ENCODE assay signal across 34 mouse cellular contexts in the genomic region with DNA sequence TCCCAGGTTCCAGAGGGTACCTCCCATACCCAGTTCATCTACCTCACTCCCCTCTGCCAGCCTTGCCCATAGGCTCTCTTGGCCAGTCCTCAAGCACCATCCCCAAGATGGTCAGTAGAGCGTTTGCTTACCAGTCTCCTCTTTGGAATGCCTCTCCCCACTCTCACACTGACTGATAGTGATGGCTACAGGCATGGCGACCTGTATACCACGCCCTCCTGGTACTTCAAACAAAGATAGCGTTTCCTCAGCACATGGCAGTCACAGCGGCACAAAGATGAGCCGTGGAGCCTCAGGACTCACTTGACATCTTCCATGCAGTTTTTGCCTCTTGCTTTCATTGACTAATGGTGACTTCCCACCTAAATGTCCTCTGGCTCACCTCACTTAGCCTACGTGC. TPM values are rescaled to one million over a fixed set of nuclear protein-coding genes. Genes with fewer than 3 reads are reported as not detected.
DNase-seq lines count a peak whose midpoint lies in the region; ATAC-seq lines count a peak whose summit lies in the region.
"Had no signal": no experiment of that assay in that cellular context is flagged by ENCODE, and none has a peak within 500 bp of the region (broad histone marks: within the 10 kb centered on the region; RNA-seq: fewer than 3 reads in every experiment).

No protein-coding gene starts in this region.

- peak; percentile 72 for DNase-seq in liver
- DNase-seq in liver, embryonic 13.5 days: no peak
- DNase-seq in Muller cell, postnatal 12 days (ENCODE audit: inconsistent ontology term): no peak
- DNase-seq in left cerebral cortex, adult 9 months (ENCODE audit: low spot score in 2 of 2): no peak
- DNase-seq in frontal cortex, postnatal 36 days (ENCODE audit: low spot score in 2 of 2): no peak
- DNase-seq: adrenal gland, adult 8-10 months; adrenal gland, postnatal 25 days; B cell, adult 2 months; cerebellum, adult 11-12 months; cerebellum, adult 8-10 months; cerebellum, postnatal 36 days; embryo, embryonic 11 days; gastrocnemius, adult 2 months; gastrocnemius, postnatal 14 days had no signal

- no peaks in the 10 kb centered on the region for H3K27me3 ChIP-seq in liver, embryonic 13.5 days
- no peaks in the 10 kb centered on the region for H3K27me3 ChIP-seq in liver, embryonic 16.5 days (ENCODE audit: control insufficient read depth, insufficient read depth, low read depth, low read length)
- H3K27me3 ChIP-seq: CH12.LX; embryonic facial prominence, embryonic 13.5 days; forebrain, embryonic 15.5 days; hindbrain, embryonic 13.5 days had no signal

- peaks cover 97% of the 10 kb centered on the region for H3K4me1 ChIP-seq in liver, embryonic 13.5 days (replicated peaks)
- H3K4me1 ChIP-seq in liver, embryonic 16.5 days (ENCODE audit: control insufficient read depth, low read depth, low read length): peaks cover 72% of the 10 kb centered on the region
- H3K4me1 ChIP-seq: embryonic facial prominence, embryonic 10.5 days; forebrain, embryonic 15.5 days; hindbrain, embryonic 13.5 days had no signal

- H3K4me3 ChIP-seq in liver, embryonic 13.5 days (replicated peaks): peak overlapping the region; percentile 21
- no peak overlapping the region for H3K4me3 ChIP-seq in liver, embryonic 16.5 days (ENCODE audit: low read depth, low read length)
- H3K4me3 ChIP-seq: embryonic facial prominence, embryonic 10.5 days; embryonic facial prominence, embryonic 13.5 days; forebrain, embryonic 15.5 days; gastrocnemius, adult 2 months; hindbrain, embryonic 13.5 days had no signal

- H3K27ac ChIP-seq in liver, embryonic 13.5 days: peak overlapping the region; percentile 95
- H3K27ac ChIP-seq in liver, embryonic 16.5 days (ENCODE audit: low read length): peak overlapping the region; percentile 88
- H3K27ac ChIP-seq: embryonic facial prominence, embryonic 10.5 days; embryonic facial prominence, embryonic 13.5 days; forebrain, embryonic 15.5 days; gastrocnemius, adult 2 months; hindbrain, embryonic 13.5 days had no signal

- 42% methylated on average over 7 of the region's 7 CpGs for WGBS in liver, embryonic 13.5 days (ENCODE audit: insufficient replicate concordance)
- WGBS in liver, embryonic 16.5 days (ENCODE audit: insufficient replicate concordance): 39% methylated on average over 7 of the region's 7 CpGs

- peak overlapping the region; percentile 61 for H3K4me2 ChIP-seq in liver, embryonic 13.5 days
- peak overlapping the region; percentile 40; the same call in 1 of the 2 replicates for H3K4me2 ChIP-seq in liver, embryonic 16.5 days (ENCODE audit: low read depth, low read length)
- H3K4me2 ChIP-seq: embryonic facial prominence, embryonic 13.5 days; forebrain, embryonic 15.5 days; heart, embryonic 11.5 days; hindbrain, embryonic 13.5 days had no signal

- peak overlapping the region; percentile 66 for H3K9ac ChIP-seq in liver, embryonic 13.5 days
- H3K9ac ChIP-seq in liver, embryonic 16.5 days (ENCODE audit: low read depth, low read length): peak overlapping the region; percentile 39; the same call in 1 of the 2 replicates
- H3K9ac ChIP-seq: embryonic facial prominence, embryonic 13.5 days; forebrain, embryonic 15.5 days; hindbrain, embryonic 13.5 days had no signal

- peaks cover 88% of the 10 kb centered on the region for H3K36me3 ChIP-seq in liver, embryonic 13.5 days
- peaks cover 41% of the 10 kb centered on the region for H3K36me3 ChIP-seq in liver, embryonic 16.5 days (ENCODE audit: control insufficient read depth, insufficient read depth)

- H3K9me3 ChIP-seq in liver, embryonic 13.5 days (replicated peaks): no peaks in the 10 kb centered on the region
- no peaks in the 10 kb centered on the region for H3K9me3 ChIP-seq in liver, embryonic 16.5 days (replicated peaks; ENCODE audit: control insufficient read depth, low read length)
- H3K9me3 ChIP-seq: embryonic facial prominence, embryonic 10.5 days; embryonic facial prominence, embryonic 13.5 days; forebrain, embryonic 15.5 days; G1E; hindbrain, embryonic 13.5 days had no signal

- peak; percentile 73 for ATAC-seq in erythroblast, adult 5-6 weeks (replicated peaks; ENCODE audit: low FRiP score, poor library complexity, severe bottlenecking)
- ATAC-seq in liver, embryonic 13.5 days (ENCODE audit: low read depth): peak; percentile 75
- ATAC-seq in liver, embryonic 16.5 days (ENCODE audit: low read depth): peak; percentile 77
- no peak for ATAC-seq in activated CD4-positive, CD25-positive, alpha-beta regulatory T cell, adult 4 months
- ATAC-seq: forebrain, embryonic 15.5 days; hindbrain, embryonic 16.5 days had no signal

RNA-seq across cellular contexts. Expression of a gene that starts 16.0 kb away (rescaled TPM):
- total RNA-seq in erythroblast, adult 5-6 weeks (2015; ENCODE audit: low replicate concordance): 0.19 and 2.3 TPM in 2 replicates
- not detected in 2 replicates for total RNA-seq in erythroblast, adult 5-6 weeks (2017; ENCODE audit: low replicate concordance)
- polyA plus RNA-seq in liver, embryonic 13.5 days (2015; fragmentation: Nextera tagmentation; extraction: Ambion mirVana): 5.0 and 5.7 TPM in 2 replicates
- 3.2 and 3.6 TPM in 2 replicates for polyA plus RNA-seq in liver, embryonic 16.5 days (2015; fragmentation: Nextera tagmentation; extraction: Ambion mirVana)
- polyA plus RNA-seq in activated CD4-positive, CD25-positive, alpha-beta regulatory T cell, adult 4 months (2017; shearing (Covaris generic)): not detected
- polyA plus RNA-seq: G1E had no signal

RNA-seq across cellular contexts. Expression of a gene that starts 36.0 kb away (rescaled TPM):
- 8.8 and 10.4 TPM in 2 replicates for total RNA-seq in erythroblast, adult 5-6 weeks (2015; ENCODE audit: low replicate concordance)
- 10.3 and 18.3 TPM in 2 replicates for total RNA-seq in erythroblast, adult 5-6 weeks (2017; ENCODE audit: low replicate concordance)
- polyA plus RNA-seq in liver, embryonic 13.5 days (2015; fragmentation: Nextera tagmentation; extraction: Ambion mirVana): 46.1 and 46.2 TPM in 2 replicates
- 27.2 and 28.6 TPM in 2 replicates for polyA plus RNA-seq in liver, embryonic 16.5 days (2015; fragmentation: Nextera tagmentation; extraction: Ambion mirVana)
- 10 to 100 TPM; 21.6 to 33.6 TPM for polyA plus RNA-seq in activated CD4-positive, CD25-positive, alpha-beta regulatory T cell, adult 4 months (2017; shearing (Covaris generic))

RNA-seq across cellular contexts. Expression of a gene that starts 43.2 kb away (rescaled TPM):
- total RNA-seq in erythroblast, adult 5-6 weeks (2015; ENCODE audit: low replicate concordance): 9.8 and 11.0 TPM in 2 replicates
- total RNA-seq in erythroblast, adult 5-6 weeks (2017; ENCODE audit: low replicate concordance): 10.3 and 15.7 TPM in 2 replicates
- 45.8 and 46.1 TPM in 2 replicates for polyA plus RNA-seq in liver, embryonic 13.5 days (2015; fragmentation: Nextera tagmentation; extraction: Ambion mirVana)
- 34.5 and 36.0 TPM in 2 replicates for polyA plus RNA-seq in liver, embryonic 16.5 days (2015; fragmentation: Nextera tagmentation; extraction: Ambion mirVana)
- polyA plus RNA-seq in activated CD4-positive, CD25-positive, alpha-beta regulatory T cell, adult 4 months (2017; shearing (Covaris generic)): 100 to 1,000 TPM; 136 TPM

RNA-seq across cellular contexts. Expression of a gene that starts 48.6 kb away (rescaled TPM):
- not detected in 2 replicates for total RNA-seq in erythroblast, adult 5-6 weeks (2015; ENCODE audit: low replicate concordance)
- not detected in 2 replicates for total RNA-seq in erythroblast, adult 5-6 weeks (2017; ENCODE audit: low replicate concordance)
- not detected in 2 replicates for polyA plus RNA-seq in liver, embryonic 13.5 days (2015; fragmentation: Nextera tagmentation; extraction: Ambion mirVana)
- not detected in 2 replicates for polyA plus RNA-seq in liver, embryonic 16.5 days (2015; fragmentation: Nextera tagmentation; extraction: Ambion mirVana)
- not detected for polyA plus RNA-seq in activated CD4-positive, CD25-positive, alpha-beta regulatory T cell, adult 4 months (2017; shearing (Covaris generic))
- total RNA-seq: adrenal gland, adult 8-10 months; adrenal gland, postnatal 25 days; CH12.LX; G1E; gastrocnemius, adult 2 months; gastrocnemius, postnatal 14 days; gastrocnemius, postnatal 4 days; heart, adult 8-10 months; heart, postnatal 25 days; hematopoietic stem cell, adult 5-6 weeks had no signal
- polyA plus RNA-seq: brain, embryonic 14.5 days; cortical plate, adult 2 months; embryonic facial prominence, embryonic 10.5 days; embryonic facial prominence, embryonic 13.5 days; forebrain, embryonic 11.5 days; forebrain, embryonic 15.5 days; G1E; heart, embryonic 11.5 days; heart, embryonic 14.5 days; heart, postnatal 0 days; hindbrain, embryonic 13.5 days; hindbrain, embryonic 16.5 days had no signal
